Mouse (Mus musculus) telencephalon, adult 2 months (tissue): Measurements from ENCODE around the gene Slc25a29.
"Not testable (repeated sequence)": the region's sequence is repeated elsewhere in the genome, so short reads cannot be mapped to it uniquely, and the experiment has no call there.

ENCODE experiments used
- DNase-seq: peaks from one replicate; pipeline ENCODE4 v3.0.0-alpha.2; 2011; ENCODE audit warnings: low read depth, low spot score

Slc25a29 gene

DNA sequence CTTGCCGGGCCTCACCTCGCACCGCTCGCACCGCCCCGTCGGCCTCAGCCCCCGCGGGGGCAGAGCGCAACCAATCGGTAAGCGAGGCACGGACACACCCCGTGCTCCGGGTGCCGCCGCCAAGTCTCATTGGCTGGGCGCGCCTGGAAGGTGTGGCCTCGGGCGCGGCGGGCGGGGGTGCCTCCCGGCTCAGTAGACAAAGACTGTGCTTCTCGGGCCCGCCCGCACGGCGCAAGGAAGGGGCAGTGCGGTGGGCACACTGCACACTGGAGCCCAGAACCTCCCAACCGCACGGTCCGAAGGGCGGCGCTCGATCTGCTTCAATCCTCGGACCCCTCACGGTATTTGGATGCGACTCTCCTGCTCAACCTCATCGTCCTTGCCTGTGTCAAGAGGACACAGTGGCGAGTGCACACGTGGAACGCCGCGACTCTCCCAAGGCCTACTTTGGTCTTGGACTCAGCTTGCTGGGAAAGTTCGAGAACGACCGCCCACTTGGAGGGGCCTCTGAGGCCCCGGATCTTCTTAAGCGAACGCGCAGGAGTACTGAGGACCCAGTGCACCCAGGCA, at the start of gene Slc25a29, which contains the start of gene Slc25a47:
Gene Slc25a29, minus strand, starts transcription at position 44 of the 570 bp plus-strand sequence.
Gene Slc25a47, plus strand, starts transcription at position 207 of the 570 bp plus-strand sequence.
- peak; percentile 92 for DNase-seq

DNA sequence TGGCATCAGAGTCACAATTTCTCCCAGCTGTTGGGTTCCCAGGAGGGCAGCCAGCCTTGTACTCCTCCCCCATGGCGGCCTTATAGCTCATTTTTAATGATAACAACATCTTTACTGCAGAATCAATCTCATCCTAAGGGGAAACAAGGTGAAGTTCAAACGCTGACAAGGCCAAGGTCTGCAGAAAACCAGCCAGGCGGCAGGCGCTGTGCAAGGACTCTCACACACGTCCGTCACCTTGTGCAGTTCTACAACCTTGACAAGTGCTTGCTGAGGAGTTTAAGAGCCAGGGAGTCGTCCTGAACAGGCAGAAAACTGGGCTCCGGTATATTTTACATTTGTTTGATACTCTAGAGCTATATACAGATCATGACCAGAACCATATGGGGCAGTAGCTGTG, 47.1 kb upstream of the Slc25a29 start:
- DNase-seq, result no peak

DNA sequence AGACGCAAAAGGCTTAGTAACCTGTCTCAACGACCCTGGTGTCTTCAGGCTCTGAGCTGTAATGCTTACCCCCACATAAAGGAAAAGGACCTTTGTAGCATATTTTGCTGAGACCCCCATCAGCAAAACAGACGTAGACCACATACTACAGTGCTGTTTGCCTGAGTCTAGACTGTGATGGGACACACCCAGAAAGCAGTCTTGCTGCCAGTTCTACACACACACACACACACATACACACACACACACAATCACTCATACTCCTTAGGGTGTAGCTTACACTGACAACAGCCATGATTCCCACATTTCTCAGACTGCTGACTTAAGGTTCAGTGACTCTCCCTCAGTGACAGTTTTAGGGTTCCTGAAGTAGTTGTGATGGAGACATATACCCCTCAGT, 45.5 kb upstream of the Slc25a29 start:
- no peak for DNase-seq

DNA sequence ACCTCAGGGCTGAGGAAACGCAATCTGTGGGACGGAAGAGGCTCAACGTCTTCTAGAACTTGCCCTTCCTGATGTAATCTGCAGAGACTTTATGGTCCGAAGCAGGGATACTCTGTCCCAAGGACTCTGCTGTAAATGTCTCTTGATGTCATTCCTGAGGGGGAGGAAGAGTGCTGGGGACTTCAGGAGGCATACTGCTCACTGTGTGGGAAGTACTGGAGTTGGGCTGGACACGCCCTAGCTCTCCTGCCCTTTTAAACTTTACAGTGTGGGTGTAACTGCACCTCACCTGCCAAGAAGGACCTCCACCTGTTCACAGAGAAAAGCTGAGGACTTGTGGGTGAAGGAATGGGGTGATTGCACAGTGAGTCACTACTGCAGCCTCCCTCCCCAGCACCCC, 44.9 kb upstream of the Slc25a29 start:
- DNase-seq, result no peak

DNA sequence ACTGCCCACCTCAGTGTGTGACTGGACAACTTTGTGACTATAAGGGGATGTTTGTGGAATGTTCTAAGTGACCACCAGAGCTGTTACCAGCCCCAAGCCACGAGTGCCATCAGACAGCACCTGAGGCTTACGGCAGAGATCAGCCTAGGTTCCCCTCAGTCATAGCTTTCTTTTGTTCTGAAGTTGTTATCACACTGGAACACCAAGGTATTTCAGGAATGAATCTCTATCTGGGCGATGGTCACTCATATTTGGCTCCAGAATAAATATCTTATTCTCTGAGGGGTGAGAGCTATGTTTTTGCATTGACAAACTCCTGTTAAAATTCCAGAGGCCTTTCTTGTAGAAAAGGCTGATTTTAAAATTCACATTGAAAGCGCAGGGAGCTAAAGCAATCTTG, 43.5 kb upstream of the Slc25a29 start:
- no peak for DNase-seq

DNA sequence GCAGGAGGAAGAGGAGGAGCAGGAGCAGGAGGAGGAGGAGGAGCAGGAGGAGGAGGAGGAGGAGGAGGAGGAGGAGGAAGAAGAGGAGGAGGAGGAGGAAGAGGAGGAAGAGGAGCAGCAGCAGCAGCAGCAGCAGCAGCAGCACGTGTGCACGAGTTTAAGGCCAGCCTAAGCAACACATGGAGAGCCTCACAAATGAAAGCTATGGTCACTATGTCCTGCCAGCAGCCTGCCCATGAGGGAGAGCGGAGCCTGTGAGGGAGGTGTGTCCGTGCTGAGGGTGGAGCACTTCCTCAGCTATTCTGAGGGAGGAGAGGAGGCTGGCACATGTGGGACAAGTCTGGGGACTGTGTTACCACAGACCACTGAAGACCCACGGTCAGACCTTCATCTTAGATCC, 37.4 kb upstream of the Slc25a29 start:
- no peak for DNase-seq

DNA sequence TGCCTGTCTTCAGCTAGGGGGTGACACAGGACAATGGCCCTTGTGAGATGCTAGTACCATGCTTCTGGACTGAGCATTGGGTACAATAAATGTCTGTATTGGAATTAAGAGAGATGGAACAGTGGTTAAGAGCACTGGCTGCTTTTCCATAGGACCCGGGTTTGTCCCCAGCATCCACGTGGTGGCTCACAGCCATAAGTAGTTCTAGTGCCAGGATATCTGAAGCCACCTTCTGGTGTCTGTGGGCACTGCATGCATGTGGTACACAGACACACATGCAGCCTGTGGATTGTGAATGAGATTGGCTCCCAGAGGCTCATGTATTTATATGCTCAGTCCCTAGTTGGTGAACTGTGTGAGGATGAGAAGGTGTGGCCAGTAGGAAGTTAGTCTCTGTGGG, 33.9 kb upstream of the Slc25a29 start:
- no peak for DNase-seq

DNA sequence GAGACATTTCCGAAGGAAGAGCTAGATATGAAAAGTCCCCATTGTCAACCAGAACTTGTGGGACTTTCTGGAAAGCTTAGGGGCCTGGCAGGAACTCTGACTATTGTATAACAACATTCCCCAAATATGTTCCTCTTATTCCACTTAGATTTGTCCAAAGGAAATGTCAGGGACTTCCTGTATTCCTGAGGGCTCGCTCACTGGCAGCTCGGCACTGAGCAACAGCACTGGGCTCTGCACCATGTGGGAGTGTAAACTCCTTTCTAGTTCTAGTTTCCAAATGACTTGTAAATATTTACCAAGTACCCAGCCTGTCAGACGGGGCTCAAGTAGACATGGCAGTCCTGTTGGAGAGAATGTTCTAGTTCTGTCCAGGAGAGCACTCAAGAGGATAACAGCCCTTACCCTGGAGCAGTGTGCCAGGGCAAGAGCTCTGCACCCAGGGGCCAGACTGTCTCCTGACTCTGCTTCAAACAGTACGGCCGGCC, 29.4 kb upstream of the Slc25a29 start:
- no peak for DNase-seq

DNA sequence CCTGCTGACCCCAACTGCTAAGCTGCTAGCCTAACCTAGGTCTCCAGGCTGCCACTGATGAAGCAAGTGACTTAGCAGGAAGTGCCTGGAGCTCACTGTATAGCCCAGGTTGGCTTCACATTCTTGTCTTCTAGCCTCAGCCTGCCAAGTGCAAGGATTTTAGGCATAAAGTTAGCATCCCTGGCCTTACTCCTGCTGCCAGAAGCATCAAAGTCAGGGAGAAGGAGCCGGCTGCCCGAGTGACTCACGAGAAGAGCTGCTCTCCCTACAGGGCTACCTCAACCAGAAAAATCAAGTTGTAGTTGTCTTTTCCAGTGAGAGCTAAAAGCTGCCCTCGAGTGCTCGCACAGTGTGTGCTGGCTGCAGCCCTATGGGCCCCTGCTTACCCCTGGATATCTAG, 22.8 kb upstream of the Slc25a29 start:
- no peak for DNase-seq

DNA sequence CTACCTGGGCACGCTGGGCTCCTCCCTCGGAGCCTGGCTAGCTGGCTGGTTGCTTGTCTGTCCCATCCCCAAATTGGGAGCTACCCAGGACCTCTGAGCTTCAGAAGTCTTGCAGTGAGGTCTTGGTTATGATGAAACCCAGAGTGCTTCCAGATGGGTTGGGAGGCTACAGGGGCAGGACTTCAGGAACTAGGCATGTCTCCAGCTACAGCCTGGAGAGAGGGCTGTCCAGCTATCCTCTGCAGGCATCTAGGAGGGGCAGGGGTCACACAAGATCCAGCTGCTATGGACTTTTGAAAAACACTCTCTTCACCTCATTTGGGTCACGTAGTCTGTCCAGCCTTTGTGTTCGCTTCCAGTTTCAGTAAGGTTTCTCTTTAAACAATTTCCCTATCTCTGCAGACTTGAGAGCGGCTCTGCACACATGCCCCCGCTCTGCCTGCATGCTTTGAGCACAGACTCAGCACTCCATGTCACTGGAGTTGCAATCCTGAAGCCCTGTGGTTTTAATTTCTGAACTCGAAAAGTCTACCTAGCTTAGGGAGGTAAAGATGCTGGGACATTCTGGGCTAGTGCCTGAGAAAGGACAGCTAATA, 22.0 kb upstream of the Slc25a29 start:
- DNase-seq, result no peak

DNA sequence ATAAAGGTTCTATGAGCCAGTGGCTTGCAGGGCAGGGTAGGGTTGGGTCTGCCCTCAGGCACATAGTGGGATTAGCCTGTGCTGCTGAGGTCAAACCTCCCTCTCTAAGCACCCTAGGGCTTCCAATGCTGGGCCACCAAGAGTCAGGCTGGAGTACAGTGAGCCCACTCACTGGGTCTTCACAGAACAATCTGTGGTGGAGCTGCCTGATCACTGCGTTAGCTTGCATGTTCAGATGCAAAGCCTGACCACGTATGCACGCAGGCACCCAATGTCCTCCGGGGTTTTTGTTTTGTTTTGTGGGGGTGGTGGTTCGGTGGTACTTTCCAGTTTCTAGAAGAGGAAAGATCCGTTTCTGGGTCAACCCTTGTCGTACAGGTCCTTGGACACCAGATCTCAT, 21.4 kb upstream of the Slc25a29 start:
- no peak for DNase-seq

DNA sequence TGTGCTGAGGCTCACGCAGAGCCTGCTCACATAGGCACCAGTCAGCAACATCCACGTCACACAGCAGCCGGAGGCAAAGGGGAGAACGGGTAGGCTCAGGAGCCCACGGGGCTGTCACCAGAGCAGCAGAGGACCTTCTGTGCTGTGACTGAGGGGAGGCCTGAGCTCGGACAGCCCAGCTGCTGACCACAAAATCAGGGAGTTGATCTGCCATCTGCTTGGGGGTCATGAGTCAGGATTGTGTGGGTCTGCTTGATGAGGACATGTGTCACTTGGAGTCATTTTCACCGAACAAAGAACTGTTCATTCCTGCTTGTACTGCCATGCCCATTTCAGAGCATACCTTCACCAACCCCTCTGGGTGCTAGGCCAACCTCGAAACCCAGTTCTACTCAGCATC, 20.5 kb upstream of the Slc25a29 start:
- DNase-seq, result no peak

DNA sequence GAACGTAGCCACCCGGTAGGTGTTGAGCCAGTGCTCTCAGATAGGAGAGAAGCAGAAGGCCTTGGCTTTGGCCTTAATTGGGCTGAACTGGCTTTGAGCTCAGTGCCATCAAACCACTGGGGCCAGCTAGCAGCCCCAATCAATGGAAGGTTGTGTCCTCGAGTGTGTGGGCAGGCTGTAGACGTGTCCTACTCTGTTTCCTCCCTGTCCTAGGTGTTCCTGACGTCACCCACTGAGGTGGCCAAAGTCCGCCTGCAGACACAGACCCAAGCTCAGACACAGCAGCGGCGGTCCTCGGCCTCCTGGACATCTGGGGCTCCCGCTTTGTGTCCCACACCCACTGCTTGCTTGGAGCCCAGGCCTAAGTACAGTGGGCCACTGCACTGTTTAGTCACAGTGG, 19.4 kb upstream of the Slc25a29 start:
- DNase-seq, result no peak

DNA sequence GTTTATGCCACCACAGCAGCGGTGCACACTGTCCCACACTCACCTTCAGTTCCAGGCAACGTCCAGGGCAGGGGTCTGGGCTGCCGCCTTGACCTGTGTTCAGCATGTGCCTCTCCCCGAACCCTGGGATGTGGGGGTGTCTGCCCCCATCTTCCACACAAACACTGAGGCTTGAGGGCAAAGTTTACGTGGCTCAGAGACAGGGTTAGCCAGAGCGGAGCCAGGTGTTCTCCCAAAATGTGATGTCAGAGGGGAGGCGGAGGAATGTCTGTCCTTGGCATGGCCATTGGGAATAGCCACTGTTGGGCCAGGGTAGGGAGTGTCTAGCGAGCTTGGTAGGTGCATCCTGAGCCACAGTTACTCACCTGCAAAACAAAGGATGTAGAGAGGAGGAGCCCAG, 17.1 kb upstream of the Slc25a29 start:
- no peak for DNase-seq

DNA sequence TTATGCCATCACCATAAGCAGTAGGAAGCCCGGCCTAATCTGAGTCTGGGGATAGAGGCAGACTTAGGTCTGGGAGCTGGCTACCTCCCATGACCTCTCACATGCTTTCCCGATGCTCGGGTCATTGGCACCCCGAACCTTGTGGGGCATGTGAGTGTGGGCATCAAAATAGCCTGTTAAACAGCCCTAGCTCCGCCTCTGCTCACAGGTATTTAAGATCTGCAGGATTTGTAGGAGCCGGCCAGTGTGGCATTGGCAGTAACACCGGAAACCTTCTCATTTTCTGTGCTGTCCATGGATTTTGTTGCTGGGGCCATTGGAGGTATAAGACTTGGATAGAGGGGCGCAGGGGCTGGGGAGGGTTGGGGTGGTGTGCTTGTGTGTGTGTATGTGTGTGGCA, 15.2 kb upstream of the Slc25a29 start:
- no peak for DNase-seq

DNA sequence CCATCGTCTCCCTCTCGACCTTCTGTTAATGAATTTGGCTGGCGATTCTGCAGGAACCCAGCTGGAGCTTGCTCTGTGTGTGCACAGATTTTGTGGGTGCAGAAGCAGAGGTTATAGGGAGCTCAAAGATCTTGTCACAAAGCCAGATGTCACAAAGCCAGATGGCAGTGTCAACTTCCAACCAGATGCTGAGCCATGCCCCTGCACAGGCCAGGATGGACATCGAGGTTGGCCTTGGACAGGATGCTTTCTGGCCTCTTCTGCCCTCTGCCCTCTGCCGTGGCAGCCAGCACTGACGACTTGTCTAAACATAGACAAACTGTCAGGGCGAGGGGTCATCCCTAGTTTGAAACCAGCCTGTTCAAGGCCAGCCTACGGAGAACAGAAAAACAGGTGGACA, 14.4 kb upstream of the Slc25a29 start:
- DNase-seq, result no peak

DNA sequence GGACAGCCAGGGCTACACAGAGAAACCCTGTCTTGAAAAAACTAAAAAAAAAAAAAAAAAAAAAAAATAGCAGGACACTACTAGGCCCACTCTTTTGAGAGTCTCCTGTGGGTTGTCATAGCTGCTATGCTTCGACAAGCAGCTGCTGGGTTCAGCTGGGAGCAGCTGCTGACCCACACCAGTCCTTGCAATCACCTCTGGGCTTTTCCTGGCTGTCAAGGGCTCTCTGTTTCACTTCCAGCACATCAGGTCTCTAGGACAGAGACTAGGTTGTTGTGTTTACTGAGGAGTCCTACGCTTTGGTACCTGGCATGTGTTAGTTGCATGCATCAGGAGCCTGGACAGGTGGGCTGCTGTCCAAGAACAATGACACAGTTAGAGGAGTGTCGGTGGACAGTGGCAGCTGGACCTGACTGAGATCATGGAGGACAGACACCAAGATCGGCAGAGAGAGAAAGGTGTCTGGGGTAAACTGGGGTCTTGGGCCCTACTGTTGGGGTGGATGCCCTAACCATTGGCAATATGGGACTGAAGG, 13.9 kb upstream of the Slc25a29 start:
- DNase-seq, result no peak

DNA sequence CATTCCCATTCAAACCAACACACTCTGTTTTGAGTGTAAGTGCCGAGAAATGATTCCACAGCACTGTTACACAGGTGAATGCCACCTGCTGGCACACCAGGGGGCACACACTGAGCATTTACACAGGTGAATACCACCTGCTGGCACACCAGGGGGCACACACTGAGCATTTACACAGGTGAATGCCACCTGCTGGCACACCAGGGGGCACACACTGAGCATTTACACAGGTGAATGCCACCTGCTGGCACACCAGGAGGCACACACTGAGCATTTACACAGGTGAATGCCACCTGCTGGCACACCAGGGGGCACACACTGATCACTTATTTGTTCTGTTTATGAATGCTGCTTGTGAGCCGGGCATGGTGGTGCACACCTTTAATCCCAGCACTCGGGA, 12.3 kb upstream of the Slc25a29 start:
- DNase-seq, result not testable (repeated sequence)

DNA sequence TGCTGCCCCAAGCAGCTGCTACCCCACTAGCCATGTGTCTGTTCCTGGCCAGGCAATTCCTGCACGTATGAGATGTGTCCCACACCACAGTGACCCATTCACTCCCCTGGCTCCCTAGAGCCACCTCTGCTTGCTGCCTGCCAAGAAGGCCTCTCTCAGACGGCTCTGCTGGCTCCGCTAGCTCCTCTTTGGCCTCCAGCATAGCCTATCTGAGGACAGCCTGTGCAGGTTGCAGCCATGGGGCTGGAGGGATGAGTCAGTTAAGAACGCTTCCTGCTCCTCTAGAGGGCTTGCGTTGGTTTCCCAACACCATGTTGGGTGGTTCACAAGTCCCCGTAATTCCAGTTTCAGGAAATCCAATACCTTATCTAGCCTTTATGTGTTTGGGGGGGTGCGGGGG, 7.0 kb upstream of the Slc25a29 start:
- no peak for DNase-seq

DNA sequence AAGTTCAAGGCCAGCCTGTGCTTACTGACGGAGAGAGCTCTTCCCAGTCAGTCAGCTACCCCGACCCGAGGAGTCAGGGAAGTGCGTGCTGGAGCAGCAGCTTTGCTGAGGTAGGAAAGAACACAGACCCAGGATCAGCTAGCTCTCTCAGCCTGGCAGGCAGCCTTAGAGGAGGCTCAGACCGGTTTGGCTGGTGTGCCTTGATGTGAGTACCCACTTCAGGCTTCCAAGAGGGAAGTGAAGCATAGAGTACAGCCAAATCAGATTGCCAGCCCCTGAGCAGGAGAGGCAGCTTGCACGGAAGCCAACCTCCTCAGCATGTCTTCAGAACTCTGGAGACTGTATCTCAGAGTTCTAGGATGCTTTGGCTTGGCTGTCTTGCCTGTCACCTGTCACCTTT, 5.5 kb upstream of the Slc25a29 start:
- no peak for DNase-seq

DNA sequence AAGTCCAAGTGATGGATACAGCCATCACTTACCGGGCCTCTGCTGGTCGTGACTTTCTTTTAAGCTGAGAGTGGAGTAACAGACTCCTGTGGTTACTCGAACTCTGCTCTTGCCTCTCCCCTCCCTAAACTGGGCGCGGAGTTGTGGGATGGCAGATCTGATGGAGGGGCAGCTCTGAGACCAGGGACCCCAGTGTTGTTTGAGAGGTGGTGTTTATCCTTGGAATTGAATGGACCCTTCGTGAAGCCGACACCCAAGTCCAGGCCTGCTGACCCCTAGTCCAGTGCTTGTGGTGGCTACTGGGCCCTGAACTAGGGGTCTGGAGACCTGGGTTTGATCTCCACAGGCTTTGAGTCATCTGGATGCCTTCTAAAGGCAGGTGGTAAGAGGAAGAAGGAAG, 1.0 kb upstream of the Slc25a29 start:
- DNase-seq, result no peak

DNA sequence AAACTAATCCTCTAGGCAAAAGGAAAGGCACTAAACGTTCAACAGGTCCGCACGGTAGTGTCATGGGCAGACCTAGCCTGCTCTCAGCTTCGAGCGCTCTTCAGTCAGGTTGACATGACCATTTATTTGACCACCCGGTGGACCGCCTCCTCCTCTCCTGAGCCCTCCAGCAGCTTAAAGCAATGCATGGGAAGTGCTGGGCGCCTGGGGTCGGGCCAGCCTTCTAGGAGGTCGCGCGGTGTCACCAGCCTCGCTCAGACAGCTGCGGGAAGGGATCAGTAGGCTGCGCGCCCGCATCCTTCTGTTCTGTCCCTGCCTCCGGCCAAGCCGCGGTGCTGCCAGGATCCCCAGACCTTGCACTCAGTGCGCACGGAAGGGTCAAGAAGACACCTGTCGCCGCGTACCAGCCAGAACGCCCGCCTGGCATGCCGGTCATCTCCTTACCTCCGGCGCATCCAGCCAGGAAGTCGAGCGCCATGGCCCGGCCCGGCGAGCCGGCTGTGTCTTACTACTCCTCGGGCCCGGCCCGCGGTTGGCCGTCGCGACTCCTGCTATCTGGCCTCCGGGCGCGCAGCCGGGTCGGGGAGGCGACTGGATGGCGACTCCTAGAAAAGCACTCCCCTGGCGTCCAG, 359 bp downstream of the Slc25a29 start:
- no peak for DNase-seq

DNA sequence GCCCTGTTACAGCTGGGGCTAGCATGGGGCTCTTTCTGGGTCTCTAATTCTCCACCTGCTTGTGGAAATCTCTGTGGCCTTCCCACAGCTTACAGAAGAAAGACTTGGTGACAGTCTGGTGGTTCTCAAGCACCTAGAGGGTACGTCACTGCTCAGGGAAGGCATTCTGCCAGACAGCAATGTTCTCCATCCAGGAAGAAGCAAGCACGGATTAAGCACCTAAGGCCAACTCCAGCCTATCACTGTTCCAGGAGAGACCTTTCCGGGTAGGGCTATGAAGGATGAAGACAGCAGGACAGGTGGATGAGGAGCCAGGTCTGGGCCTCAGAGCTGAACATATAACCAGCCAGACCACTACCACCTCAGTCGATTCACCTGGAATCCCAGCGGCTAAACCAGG, 897 bp downstream of the Slc25a29 start:
- no peak for DNase-seq
